Mouse (Mus musculus) thymus, adult 2 months (tissue): Measurements from ENCODE around the gene Tent5c. TPM values are rescaled to one million over a fixed set of nuclear protein-coding genes. Genes with fewer than 3 reads are reported as not detected.
A peak's percentile ranks its signal among the peaks of the same experiment; 100 is the strongest.

Source experiments
- DNase-seq: peaks from one replicate; pipeline ENCODE4 v3.0.0; 2021
- H3K27ac ChIP-seq: fragments of 200-500 bp; 2 replicates; pipeline ENCODE4 v1.5.1; 2012; ENCODE audit warnings: low read length, control low read depth; ENCODE audit not compliant: control insufficient read depth, insufficient read depth
- H3K27me3 ChIP-seq: fragments of 200-500 bp; 2 replicates; pipeline ENCODE4 v1.6.1; 2012; ENCODE audit warnings: mild to moderate bottlenecking, low read length, moderate library complexity, mixed read lengths; ENCODE audit not compliant: control insufficient read depth, insufficient read depth
- H3K36me3 ChIP-seq: fragments of 200-500 bp; 2 replicates; pipeline ENCODE4 v1.6.1; 2012; ENCODE audit warnings: mild to moderate bottlenecking, low read length, moderate library complexity; ENCODE audit not compliant: control insufficient read depth, insufficient read depth
- H3K4me1 ChIP-seq: fragments of 200-500 bp; replicated peaks from 2 replicates; pipeline ENCODE4 v1.6.1; 2012; ENCODE audit warnings: low read length; ENCODE audit not compliant: control insufficient read depth, insufficient read depth
- H3K4me3 ChIP-seq: fragments of 200-500 bp; 2 replicates; pipeline ENCODE4 v1.5.1; 2012; ENCODE audit warnings: mild to moderate bottlenecking, low read length, control low read depth, moderate library complexity; ENCODE audit not compliant: control insufficient read depth, insufficient read depth
- CTCF ChIP-seq: fragments of 200-500 bp; IDR thresholded peaks from 2 replicates; pipeline ENCODE4 v1.5.1; 2012; ENCODE audit warnings: mild to moderate bottlenecking, control low read depth, low read length, moderate library complexity, borderline replicate concordance; ENCODE audit not compliant: control insufficient read depth, poor library complexity, insufficient read depth; ENCODE audit errors: extremely low read depth
- POLR2A ChIP-seq: fragments of 200-500 bp; IDR thresholded peaks from 2 replicates; pipeline ENCODE4 v1.6.1; 2012; ENCODE audit warnings: mild to moderate bottlenecking, low read length, control low read depth, moderate library complexity; ENCODE audit not compliant: control insufficient read depth, poor library complexity, insufficient read depth; ENCODE audit errors: extremely low read depth
- WGBS: fragments of 180-500 bp; shearing (Covaris S2); methylation state at CpG from one replicate; pipeline ENCODE4 v1.1.7; 2018; 5-methylcytosine and 5-hydroxymethylcytosine counted together
- polyA plus RNA-seq: library from polyadenylated mRNA; depleted of rRNA; stranded (reverse); fragments of >200 nt; gene quantifications from 2 replicates; pipeline ENCODE4 v1.2.3, GENCODE M21; 2012

Tent5c gene
- polyA plus RNA-seq, 1 experiment, result 5.7 TPM

- H3K27ac ChIP-seq, result no peak overlapping the region
- no peaks in the 10 kb centered on the region for H3K36me3 ChIP-seq
- no peak overlapping the region for H3K4me3 ChIP-seq
- no peak for DNase-seq
- peaks cover 3% of the 10 kb centered on the region for H3K4me1 ChIP-seq
- 87% methylated on average over 6 of the region's 6 CpGs for WGBS
- TF ChIP-seq POLR2A, result no peak
- TF ChIP-seq CTCF, result no peak
- H3K27me3 ChIP-seq, result no peaks in the 10 kb centered on the region
These were observed 14.8 kb upstream of the Tent5c start for GRCm38 (mm10) chr3:100503882-100504281.

- H3K36me3 ChIP-seq, result no peaks in the 10 kb centered on the region
- 39% methylated on average over 6 of the region's 6 CpGs for WGBS
- no peaks in the 10 kb centered on the region for H3K27me3 ChIP-seq
- DNase-seq, result no peak
- H3K4me3 ChIP-seq, result no peak overlapping the region
- H3K27ac ChIP-seq, result peak overlapping the region; percentile 34; the same call in 1 of the 2 replicates
- peaks cover 3% of the 10 kb centered on the region for H3K4me1 ChIP-seq
- no peak for TF ChIP-seq POLR2A
- no peak for TF ChIP-seq CTCF
These were observed 13.4 kb upstream of the Tent5c start for GRCm38 (mm10) chr3:100502516-100502915.

GRCm38 (mm10) chr3:100501899-100502298 is 12.8 kb upstream of the Tent5c start:
- H3K36me3 ChIP-seq, result no peaks in the 10 kb centered on the region
- no peak for DNase-seq
- H3K27ac ChIP-seq, result peak overlapping the region; percentile 34; the same call in 1 of the 2 replicates
- TF ChIP-seq CTCF, result no peak
- no peak for TF ChIP-seq POLR2A
- H3K27me3 ChIP-seq, result no peaks in the 10 kb centered on the region
- peaks cover 3% of the 10 kb centered on the region for H3K4me1 ChIP-seq
- no peak overlapping the region for H3K4me3 ChIP-seq

GRCm38 (mm10) chr3:100496081-100496480 is 7.0 kb upstream of the Tent5c start:
- 88% methylated on average over 3 of the region's 3 CpGs for WGBS
- no peaks in the 10 kb centered on the region for H3K27me3 ChIP-seq
- DNase-seq, result no peak
- no peaks in the 10 kb centered on the region for H3K4me1 ChIP-seq
- no peak overlapping the region for H3K4me3 ChIP-seq
- TF ChIP-seq POLR2A (no peak), CTCF (no peak)
- no peaks in the 10 kb centered on the region for H3K36me3 ChIP-seq
- no peak overlapping the region for H3K27ac ChIP-seq

- no peaks in the 10 kb centered on the region for H3K4me1 ChIP-seq
- DNase-seq, result no peak
- TF ChIP-seq CTCF, result no peak
- no peak for TF ChIP-seq POLR2A
- H3K27me3 ChIP-seq, result no peaks in the 10 kb centered on the region
- H3K27ac ChIP-seq, result no peak overlapping the region
- no peaks in the 10 kb centered on the region for H3K36me3 ChIP-seq
- 76% methylated on average over 16 of the region's 16 CpGs for WGBS
- H3K4me3 ChIP-seq, result no peak overlapping the region
These were observed 6.3 kb upstream of the Tent5c start for GRCm38 (mm10) chr3:100495456-100495855.

- DNase-seq, result no peak
- Histone ChIP-seq H3K27ac (no peak overlapping the region), H3K4me1 (0 out of 2 replicates have a peak, but pooled peaks cover 2% of the 10 kb centered on the region), H3K36me3 (no peaks in the 10 kb centered on the region), H3K27me3 (no peaks in the 10 kb centered on the region), H3K4me3 (no peak overlapping the region)
- TF ChIP-seq POLR2A, result no peak
- no peak for TF ChIP-seq CTCF
- WGBS, result 82% methylated on average over 5 of the region's 5 CpGs
These were observed 5.8 kb upstream of the Tent5c start for GRCm38 (mm10) chr3:100494912-100495311.

GRCm38 (mm10) chr3:100490010-100490300 is 831 bp upstream of the Tent5c start:
- WGBS, result 56% methylated on average over 4 of the region's 4 CpGs
- Histone ChIP-seq H3K36me3 (no peaks in the 10 kb centered on the region), H3K4me3 (peak overlapping the region; percentile 84), H3K27ac (no peak overlapping the region), H3K4me1 (peaks cover 10% of the 10 kb centered on the region), H3K27me3 (no peaks in the 10 kb centered on the region; the same call in 1 of the 2 replicates)
- TF ChIP-seq POLR2A (no peak), CTCF (no peak)
- DNase-seq, result no peak
